Mouse (Mus musculus): ENCODE measurements around the gene Pla2g2f. TPM values are rescaled to one million over a fixed set of nuclear protein-coding genes. Genes with fewer than 3 reads are reported as not detected.

Gene Pla2g2f
- polyA plus RNA-seq, 1 experiment = not detected

DNA sequence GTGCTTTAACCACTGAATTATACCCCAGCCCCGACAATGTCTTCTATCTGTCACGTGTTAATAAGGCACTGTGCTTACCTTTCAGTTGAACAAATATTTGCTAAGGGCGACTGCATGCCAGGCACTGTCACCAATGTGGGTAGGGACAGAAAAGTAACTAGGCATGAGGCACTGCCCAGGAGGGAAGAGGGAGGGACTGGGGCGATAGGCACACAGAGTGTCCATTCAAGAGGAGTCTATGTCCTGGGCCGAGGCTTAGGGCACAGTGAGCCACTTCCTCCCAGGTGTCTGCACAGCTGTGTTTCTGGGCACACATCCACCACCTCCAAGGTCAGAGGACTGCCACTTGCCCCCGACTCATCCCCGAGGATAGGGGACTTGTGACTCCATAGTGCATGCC lies 20.4 kb downstream of the Pla2g2f start, which contains the start of gene Ubxn10:
Gene Ubxn10, minus strand, starts transcription at position 137 of the 400 bp plus-strand sequence.
- no peak for TF ChIP-seq GATA1 (IDR thresholded peaks at IDR 0.05; ENCODE audit: low read length)

DNA sequence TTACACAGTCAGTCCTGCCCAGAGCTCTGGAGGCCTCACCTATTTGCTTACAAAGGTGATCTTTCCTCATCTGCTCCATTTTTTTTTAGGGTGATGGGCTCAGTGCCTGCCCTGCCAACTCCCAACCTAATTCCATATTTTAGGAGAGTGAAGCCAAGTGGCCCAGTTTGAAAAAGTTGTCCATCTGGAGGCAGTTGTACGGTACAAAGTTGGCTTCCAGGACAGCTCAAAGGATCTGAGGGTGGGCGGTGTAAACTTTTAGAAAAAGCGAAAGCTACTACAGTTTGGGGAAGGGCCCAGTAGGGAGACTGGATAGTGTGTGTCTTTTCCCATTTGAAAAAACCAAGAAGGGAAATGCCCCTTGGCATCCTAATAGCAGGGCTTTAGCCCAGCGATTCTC lies 22.6 kb downstream of the Pla2g2f start:
- TF ChIP-seq GATA1 (IDR thresholded peaks at IDR 0.05; ENCODE audit: low read length) = no peak

DNA sequence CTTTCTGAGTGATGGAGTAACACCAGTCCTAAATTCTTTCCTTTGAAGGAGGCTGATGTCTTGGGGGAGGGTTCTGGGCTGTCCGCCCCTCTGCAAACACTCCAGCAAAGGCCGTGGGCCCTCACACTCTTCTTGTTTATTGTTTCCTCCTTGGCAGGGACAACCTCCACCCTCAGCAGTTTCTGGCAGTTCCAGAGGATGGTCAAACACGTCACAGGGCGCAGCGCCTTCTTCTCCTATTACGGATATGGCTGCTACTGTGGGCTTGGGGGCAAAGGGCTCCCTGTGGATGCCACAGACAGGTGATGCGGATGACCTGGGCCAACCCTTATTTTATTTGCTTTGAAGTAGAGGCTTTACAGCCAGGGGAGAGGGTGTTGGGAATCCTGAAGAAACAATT lies 23.3 kb downstream of the Pla2g2f start:
- TF ChIP-seq GATA1 (IDR thresholded peaks at IDR 0.05; ENCODE audit: low read length) = no peak

DNA sequence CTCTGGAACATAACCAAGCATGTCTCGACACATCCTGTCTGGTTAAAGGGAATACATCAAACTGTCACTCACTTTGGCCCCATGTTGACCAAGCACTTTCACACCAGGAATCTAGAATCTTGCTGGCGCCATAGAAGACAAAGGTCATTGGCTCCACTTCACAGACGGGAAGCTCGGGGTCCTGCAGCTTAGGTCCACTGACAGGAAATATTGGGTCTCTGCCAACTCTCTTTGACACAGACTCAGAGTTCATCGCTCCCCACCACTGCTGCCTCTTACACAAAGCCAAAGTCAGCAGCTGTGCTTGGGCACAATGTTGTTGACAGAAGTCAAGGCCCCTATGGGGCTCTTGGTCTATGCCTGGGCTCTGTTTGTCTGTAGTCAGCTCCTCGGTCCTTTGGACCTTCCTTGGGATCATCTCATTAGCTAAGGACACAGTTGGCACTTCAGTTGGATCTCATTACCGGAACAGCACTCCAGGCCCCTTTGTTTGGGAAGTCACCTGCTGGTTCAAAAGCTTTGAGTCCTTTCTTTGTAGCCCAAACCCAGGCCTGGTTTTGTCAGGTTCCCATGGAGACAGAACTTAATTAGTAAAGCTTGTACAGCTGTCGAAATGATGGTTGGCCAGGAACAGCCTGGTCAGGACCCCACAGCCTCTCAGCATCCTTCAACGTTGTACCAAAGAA lies 28.3 kb downstream of the Pla2g2f start:
- TF ChIP-seq GATA1 (IDR thresholded peaks at IDR 0.05; ENCODE audit: low read length) = no peak

DNA sequence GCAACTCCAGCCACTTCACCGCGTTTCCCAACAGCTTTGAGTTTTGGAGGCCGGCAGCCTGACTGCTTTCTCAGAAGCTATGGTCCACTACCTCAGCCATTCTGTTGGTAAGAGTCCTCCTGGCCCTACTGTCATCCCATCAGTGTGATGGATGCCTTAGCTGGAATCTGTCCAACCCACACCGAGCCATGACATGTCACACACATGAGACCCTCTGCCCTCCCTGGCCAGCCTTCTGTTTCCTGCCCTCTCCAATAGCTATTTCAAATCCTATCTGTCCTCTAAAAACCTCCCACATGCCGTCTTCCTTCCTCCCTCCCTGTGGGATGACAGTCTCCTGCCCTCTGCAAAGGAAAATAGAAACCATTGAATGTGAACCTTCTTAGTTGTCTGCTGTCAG lies 31.7 kb downstream of the Pla2g2f start:
- TF ChIP-seq GATA1 (IDR thresholded peaks at IDR 0.05; ENCODE audit: low read length) = no peak

DNA sequence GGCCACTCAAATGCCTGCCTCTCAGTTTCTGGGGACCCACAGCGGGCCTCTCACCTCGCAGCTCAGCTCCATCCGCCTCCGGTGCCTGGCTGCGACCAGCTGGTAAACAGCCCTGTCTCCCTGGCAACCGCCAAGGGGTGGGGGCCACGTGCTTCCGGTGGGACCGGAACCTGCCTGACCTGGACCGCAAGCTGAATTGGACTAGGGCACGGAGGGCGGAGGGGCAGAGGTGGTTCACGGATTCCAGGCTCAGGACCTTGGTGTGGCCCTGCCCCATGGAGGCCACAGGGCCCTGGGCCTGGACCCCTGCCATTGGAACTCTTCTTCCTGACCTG lies 32.3 kb downstream of the Pla2g2f start:
- TF ChIP-seq GATA1 (IDR thresholded peaks at IDR 0.05; ENCODE audit: low read length) = no peak

DNA sequence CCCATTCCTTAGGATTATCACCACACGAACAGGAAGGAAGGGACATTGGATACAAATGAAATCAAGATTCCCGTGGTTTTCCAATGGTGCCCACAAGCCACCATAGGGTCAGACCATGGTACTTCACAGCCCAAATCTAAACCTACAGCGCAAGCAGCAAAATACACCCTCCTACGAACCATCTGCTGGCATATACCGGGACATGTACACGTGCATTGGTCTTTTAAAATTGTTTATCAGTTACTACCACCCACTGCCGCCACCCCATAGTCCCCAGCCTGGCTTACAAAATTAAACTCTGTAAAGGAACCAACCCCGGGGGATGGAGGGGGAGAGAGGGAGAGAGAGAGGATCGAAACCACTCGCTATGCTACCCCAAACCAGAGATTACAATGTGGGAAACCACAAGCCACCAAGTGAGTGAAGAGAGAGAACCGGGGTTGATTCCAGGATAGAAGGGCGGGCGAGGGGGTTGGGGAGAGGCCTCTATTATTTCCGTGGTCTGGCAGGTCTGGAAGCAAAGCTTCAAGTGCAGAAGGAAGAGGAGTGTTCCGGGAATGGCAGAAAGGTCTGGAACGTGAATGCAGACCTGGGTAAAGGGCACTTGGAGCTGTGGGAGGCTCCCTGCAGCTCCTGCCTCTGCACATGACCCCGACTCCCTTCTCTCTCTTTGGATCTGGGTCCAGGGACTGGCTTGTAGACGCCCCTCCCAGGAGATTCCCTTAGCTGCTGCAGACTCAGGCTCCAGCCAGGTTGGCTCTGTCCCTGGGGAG lies 32.9 kb downstream of the Pla2g2f start, which contains the start of gene Pla2g2c:
Gene Pla2g2c, plus strand, starts transcription at position 439 of the 773 bp plus-strand sequence.
- TF ChIP-seq GATA1 (IDR thresholded peaks at IDR 0.05; ENCODE audit: low read length) = no peak

DNA sequence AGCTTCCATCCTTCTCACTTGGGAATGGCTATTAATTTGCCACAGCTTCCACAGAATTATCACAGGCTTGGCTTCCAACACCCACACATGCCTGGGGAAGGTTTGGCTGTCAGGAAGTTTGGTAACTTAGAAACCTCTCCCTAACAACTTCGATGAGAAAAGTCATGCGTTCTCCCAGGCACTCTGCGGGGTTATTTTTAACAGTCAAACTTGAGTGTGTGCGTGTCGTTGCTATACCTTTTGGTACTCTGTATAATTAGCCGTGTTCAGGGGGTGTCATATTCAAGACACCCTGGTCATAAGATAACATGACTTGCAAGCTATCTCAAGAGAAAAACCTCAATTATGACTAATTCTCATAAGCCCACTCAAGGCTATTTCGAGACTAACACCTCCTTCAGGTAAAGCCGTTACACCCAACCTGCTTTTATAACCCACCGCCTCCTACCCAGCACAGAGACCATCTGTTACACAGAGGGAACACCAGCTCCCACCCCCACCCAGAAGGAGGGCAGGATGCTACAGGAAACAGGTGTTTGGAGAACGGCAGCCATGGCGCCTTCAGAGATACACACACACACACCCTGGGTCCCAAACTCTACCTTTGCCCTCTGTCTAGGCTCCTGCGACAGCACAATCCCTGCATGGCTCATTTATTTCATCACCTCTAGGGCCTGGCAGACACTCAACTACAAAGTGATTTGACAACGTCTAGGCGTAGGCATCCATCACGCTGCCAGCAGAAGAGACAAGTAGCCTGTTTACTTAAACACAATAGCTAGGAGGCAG lies 33.7 kb downstream of the Pla2g2f start:
- no peak for TF ChIP-seq GATA1 (IDR thresholded peaks at IDR 0.05; ENCODE audit: low read length)

DNA sequence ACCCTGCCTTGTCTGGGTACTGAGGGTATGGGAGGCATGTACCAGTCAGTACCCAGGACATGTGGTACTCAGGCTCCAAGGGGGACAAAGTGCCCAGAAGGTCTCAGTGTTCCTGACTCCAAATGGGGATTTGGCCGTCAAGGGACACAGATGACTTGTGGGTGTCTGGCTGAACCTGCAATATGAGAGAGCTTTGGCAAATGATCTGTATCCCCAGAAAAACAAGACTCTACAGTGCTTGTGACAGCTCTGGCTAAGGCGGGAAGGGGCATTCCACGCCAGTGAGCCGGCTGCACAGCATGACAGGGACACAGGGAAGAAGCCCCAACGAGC lies 38.2 kb downstream of the Pla2g2f start:
- TF ChIP-seq GATA1 (IDR thresholded peaks at IDR 0.05; ENCODE audit: low read length) = no peak

DNA sequence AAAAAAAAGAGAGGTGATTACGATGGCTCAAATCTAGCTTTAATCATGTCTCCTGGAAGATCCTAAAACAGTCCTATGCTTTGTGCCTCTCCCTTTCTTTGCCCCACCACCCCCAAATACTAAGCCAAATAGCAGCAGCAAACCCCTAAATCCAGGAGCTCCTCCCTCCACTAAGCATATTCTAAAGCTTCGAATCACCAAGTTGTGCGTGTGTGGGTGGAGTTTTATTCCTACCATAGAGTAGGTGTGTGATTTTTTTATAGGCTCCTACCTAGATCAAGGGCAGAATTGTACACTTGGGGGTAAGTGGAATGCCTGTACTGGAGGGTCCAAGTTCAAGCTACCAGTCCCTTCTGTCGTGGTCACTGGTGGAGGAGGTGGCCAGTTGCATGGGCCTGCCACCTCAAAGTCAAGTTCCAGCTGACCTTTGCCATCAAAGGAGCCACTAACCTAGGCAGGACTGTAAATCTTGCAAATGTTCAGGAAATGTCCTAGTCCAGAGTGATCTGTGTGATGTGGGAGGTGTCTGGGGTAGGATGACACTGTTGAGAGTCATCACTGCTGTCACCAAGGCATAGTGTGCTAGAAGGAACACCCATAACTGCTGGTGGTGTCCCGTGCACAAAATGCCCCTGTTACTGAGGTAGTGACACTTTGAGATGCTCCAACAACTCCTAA lies 38.7 kb downstream of the Pla2g2f start:
- TF ChIP-seq GATA1 (IDR thresholded peaks at IDR 0.05; ENCODE audit: low read length) = no peak

DNA sequence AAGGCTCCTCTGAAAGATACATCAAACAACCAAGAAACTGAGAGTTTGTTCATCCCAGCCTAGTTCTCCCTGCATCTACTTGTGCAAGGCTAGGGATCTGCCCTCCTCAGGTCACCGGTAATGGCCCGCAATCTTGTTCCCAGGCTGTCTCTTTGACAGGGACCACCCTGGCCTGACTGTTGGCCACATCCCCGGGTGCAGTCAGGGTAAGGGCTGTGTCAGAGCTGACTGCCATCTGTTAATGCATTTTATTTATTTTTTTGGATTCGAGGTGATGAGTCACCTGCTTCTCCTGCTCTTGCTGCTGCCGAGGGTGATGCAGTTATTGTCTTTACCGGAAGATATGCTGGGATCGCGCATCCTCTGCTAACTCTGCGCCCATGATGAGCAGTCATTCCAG lies 40.7 kb downstream of the Pla2g2f start:
- no peak for TF ChIP-seq GATA1 (IDR thresholded peaks at IDR 0.05; ENCODE audit: low read length)

DNA sequence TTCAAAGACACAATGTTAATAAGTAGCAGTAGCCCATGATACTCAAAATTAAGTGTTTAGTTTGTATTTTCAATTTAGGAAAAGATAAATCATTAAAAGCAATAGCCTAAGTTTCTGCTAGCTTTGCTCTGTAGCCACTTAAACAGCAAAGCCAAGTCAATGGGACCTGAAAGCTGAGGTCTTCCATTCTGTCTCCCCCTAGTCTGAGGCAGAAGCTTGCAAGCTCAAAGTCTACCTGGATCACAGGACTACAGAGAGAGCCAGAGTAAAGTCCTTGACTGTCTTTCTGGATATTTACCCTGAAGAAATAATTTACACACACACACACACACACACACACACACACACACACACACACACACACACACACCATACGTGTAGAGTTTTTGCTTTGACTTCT lies 43.2 kb downstream of the Pla2g2f start:
- no peak for TF ChIP-seq GATA1 (IDR thresholded peaks at IDR 0.05; ENCODE audit: low read length)

DNA sequence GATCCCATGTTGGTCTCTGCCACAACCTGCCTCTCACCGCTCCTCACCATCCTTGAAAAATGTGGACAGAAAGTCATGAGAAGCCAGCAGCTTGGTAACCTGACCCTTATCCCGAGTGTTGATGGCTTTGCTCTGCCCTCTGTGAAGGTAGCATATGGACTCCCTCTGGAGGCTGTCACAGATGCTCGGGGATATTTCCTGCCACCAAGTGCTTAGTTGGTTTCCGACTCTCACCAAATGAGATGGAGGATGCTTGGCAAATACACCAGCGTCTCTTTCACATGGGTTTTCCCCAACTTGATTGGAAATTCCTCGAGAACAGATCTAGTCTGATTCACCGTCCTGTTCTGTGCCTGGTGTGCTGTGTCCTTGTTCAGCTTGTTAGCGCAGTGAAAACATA lies 44.8 kb downstream of the Pla2g2f start:
- TF ChIP-seq GATA1 (IDR thresholded peaks at IDR 0.05; ENCODE audit: low read length) = no peak

DNA sequence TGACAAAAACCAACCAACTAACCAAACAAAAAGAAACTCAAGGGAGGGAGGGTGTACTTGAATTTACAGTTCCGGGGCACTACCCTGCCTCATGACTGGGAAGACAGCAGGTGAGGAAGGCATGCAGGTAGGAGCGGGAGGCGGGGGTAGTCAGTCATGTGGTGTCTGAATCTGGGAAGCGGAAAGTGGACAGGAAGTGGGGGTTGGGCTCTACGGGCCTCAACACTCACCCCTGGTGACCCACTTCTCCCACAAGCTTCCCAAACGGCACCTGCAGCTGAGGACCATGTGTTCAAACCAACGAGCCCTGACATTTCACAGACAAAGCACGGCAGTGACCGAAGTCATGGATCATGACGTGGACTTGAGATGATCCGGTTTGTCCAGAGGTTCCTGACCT lies 45.3 kb downstream of the Pla2g2f start:
- no peak for TF ChIP-seq GATA1 (IDR thresholded peaks at IDR 0.05; ENCODE audit: low read length)

DNA sequence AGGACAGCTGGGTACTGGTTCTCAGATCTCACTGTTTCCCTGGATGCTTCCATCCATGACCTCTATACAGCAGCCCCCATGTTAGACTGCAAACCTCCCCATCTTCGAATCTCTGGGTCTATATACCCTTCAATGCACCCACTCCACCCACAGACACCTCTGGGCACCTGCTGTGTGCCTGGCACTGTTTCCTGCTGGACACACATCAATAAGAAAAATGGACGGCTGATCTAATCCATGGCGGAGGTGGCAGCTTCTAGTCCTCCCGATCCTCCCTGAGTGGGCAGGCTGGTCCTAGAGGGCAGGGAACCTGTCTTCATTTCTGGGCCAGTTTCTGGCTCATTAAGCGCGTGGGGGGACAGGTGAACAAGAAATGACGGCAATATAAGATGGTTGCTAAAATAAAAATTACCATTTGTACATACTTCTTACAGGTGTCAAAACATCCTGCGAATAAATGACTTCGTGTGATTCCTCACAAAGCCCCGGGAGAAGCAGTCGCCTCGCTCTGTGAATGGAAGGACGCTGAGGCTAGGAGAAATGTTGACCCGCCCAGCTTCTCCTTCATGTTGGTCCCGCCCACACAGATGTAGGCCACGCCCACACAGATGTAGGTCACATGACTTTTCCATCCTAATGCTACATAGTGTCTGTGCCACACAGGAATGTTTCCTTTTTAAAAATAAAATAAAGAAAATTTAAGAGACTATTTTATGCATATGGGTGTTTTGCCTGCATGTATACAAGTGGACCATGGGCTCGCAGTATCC lies 46.2 kb downstream of the Pla2g2f start:
- TF ChIP-seq GATA1 (IDR thresholded peaks at IDR 0.05; ENCODE audit: low read length) = no peak
